In the genomic region with DNA sequence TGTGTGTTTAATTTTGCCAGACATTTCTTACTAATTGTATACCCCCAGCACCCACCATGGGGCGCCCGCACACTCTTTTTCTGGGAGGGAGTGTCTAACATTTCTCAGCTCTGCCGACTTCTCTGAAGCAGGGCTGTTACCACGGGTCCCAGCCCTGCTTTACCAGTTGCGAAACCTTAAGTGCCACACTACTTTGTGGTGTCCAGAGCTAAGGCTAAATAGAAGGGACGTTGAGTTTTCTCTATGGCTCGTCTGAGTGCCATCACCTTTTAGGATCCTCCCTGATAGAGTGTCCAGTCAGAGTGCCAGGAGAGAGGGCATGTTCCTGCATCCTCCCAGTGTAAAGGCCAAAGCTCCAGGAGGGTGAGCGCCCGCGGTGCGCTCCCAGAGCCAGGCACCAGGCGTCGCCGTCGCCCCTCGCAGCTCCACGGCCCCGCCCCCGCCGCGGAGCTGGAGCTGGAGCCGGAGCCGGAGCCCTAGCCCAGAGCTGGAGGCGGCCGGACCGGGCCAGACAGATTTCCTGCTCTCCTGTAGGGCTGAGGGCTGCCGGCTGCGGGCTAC, we compare ENCODE assay signal across 8 mouse cellular contexts. TPM values are rescaled to one million over a fixed set of nuclear protein-coding genes. Genes with fewer than 3 reads are reported as not detected.
A peak's percentile ranks its signal among the peaks of the same experiment; 100 is the strongest.
DNase-seq lines count a peak whose midpoint lies in the region; ATAC-seq lines count a peak whose summit lies in the region.

A gene (plus strand): TSS at position 141 of the 561 bp plus-strand sequence.

- no peaks in the 10 kb centered on the region for H3K4me1 ChIP-seq in intestine, embryonic 14.5 days (replicated peaks; ENCODE audit: control insufficient read depth, insufficient read depth, low read length)

- intact Hi-C loops in gastrocnemius, postnatal 36 days (cut with DNase I), result loop anchor here (2.0 to 10.0 kb wide), 3 partner anchors 79 to 187 kb away; no protein-coding TSS in a partner anchor
- intact Hi-C loops in left cerebral cortex, postnatal 14 days (cut with DNase I), result loop anchor here (2.0 to 5.0 kb wide), 2 partner anchors 95 to 131 kb away; no protein-coding TSS in a partner anchor

- no peaks in the 10 kb centered on the region for H3K9me3 ChIP-seq in intestine, embryonic 14.5 days (ENCODE audit: control insufficient read depth, low read length)

- peak within 1 kb of the TSS; percentile 51 for H3K9ac ChIP-seq in intestine, embryonic 14.5 days (ENCODE audit: low read length)

- H3K27me3 ChIP-seq in intestine, embryonic 14.5 days (replicated peaks; ENCODE audit: control insufficient read depth, insufficient read depth, low read length), result peaks cover 8% of the 10 kb centered on the region; the same call in 1 of the 2 replicates

- H3K4me2 ChIP-seq in intestine, embryonic 14.5 days (ENCODE audit: low read length), result peak within 1 kb of the TSS; percentile 77

- no peak within 1 kb of the TSS for H3K27ac ChIP-seq in intestine, embryonic 14.5 days (ENCODE audit: low read depth)

- DNase-seq in adrenal gland, adult 2 months, result peak; percentile 93
- DNase-seq in embryo, embryonic 11.5 days (ENCODE audit: low read depth, low spot score), result peak; percentile 73
- peak; percentile 79 to 86 for DNase-seq in gastrocnemius, postnatal 36 days
- peak; percentile 94 for DNase-seq in intestine, embryonic 14.5 days (ENCODE audit: low spot score)
- peak; percentile 85 to 88 for DNase-seq in left cerebral cortex, postnatal 14 days (ENCODE audit: low spot score in 2 of 2)
- DNase-seq in right cerebral cortex, postnatal 14 days, result peak; percentile 87
- DNase-seq in urinary bladder, postnatal 25 days (ENCODE audit: low spot score), result peak; percentile 87

- no peaks in the 10 kb centered on the region for H3K36me3 ChIP-seq in intestine, embryonic 14.5 days (ENCODE audit: control insufficient read depth, insufficient read depth, low read length)

- peak; percentile 92 for ATAC-seq in intestine, embryonic 14.5 days (replicated peaks; ENCODE audit: low FRiP score, low TSS enrichment, low read depth)
- ATAC-seq in megakaryocyte-erythroid progenitor cell, adult 5-6 weeks (replicated peaks; ENCODE audit: low FRiP score, low TSS enrichment, poor library complexity, severe bottlenecking), result peak; percentile 83

- H3K4me3 ChIP-seq in intestine, embryonic 14.5 days (ENCODE audit: low read depth, low read length), result peak within 1 kb of the TSS; percentile 40

- 3% methylated on average over 28 of the region's 28 CpGs for WGBS in intestine, embryonic 14.5 days

RNA-seq across cellular contexts. Expression of the gene that starts here (rescaled TPM):
- 1 to 10 TPM; 3.5 to 8.1 TPM for total RNA-seq in adrenal gland, adult 2 months (2021)
- 1.4 and 1.9 TPM in 2 replicates for polyA plus RNA-seq in adrenal gland, adult 2 months (2012; rRNA removed)
- 1 to 10 TPM; 1.6 TPM for total RNA-seq in gastrocnemius, postnatal 36 days (2021)
- 1.9 and 2.3 TPM in 2 replicates for polyA plus RNA-seq in intestine, embryonic 14.5 days (2014; fragmentation: Nextera tagmentation; extraction: Ambion mirVana)
- total RNA-seq in left cerebral cortex, postnatal 14 days (2021), result 10 to 100 TPM; 23.7 to 31.2 TPM
- total RNA-seq in megakaryocyte-erythroid progenitor cell, adult 5-6 weeks (2014; fragmentation: Nextera tagmentation), result 33.6 and 33.9 TPM in 2 replicates
- 21.4 and 39.7 TPM in 2 replicates for total RNA-seq in megakaryocyte-erythroid progenitor cell, adult 5-6 weeks (2017)
